Mouse (Mus musculus): ENCODE data around the gene Cdyl. TPM values are rescaled to one million over a fixed set of nuclear protein-coding genes. Genes with fewer than 3 reads are reported as not detected.

Cdyl gene
- polyA plus RNA-seq, 1 experiment, result 2.3 TPM

DNA sequence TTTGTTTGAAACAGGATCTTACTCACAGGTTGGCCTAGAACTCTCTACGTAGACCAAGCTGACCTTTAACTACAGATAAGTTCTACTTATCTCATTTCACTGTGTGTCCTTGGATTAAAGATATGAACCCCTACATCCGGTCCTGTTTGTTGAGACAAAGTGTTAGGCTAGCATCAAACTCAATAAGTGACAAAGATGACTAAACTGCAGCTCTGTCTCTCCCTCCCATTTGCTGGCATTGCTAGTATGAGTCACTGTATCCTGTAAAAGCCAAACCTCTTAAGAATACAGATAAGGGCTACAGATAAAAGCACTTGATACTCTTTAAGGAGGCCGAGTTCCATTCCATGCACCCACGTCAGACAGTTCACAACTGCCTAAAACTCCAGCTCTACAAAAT is 72.5 kb downstream of the Cdyl start:
- Histone ChIP-seq H3K36me3 (ENCODE audit: control insufficient read depth) (peaks cover 2% of the 10 kb centered on the region), H3K27me3 (ENCODE audit: control insufficient read depth) (no peaks in the 10 kb centered on the region), H3K4me3 (replicated peaks) (no peak overlapping the region), H3K4me1 (ENCODE audit: control insufficient read depth) (peaks cover 42% of the 10 kb centered on the region), H3K9me3 (ENCODE audit: control insufficient read depth, low read length) (no peaks in the 10 kb centered on the region)
- TF ChIP-seq GATA1 (IDR thresholded peaks at IDR 0.05; ENCODE audit: low read length), result no peak
- no peak for TF ChIP-seq TAL1 (IDR thresholded peaks at IDR 0.05; ENCODE audit: low read length)

DNA sequence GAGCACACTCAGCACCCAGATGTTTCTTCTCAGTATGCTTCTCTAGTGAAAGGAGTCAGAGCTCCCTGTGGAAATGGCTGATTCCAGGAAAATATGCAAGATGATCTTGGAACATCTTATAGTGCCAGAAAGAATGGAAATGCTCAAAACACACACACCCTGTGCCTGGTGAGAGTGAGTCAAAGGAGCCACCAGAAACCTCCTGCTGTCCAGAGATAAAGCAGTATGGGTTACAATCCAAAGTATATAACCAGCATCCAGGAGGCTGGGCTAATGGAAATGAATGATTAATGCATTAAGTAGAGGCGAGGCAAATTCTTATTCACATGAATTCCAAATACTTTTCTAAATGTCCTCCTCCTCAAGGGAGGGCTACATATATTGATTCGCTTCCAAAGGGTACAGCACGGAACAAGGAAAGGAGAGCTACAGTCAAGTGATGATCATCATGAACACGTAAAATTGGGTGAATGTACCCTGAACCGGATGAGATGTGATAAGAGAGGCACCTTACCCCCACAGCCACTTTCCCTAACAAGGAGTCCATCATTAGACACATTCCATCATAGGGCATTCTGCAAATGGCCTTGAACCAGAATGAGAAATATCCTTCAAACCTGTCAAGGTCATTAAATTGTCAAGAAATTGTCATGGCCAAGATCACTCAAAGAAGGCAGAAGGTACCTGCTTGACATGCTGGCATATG is 73.4 kb downstream of the Cdyl start:
- Histone ChIP-seq H3K36me3 (ENCODE audit: control insufficient read depth) (peaks cover 2% of the 10 kb centered on the region), H3K4me3 (replicated peaks) (peak overlapping the region; percentile 8), H3K27me3 (ENCODE audit: control insufficient read depth) (peaks cover under 1% of the 10 kb centered on the region; the same call in 1 of the 2 replicates), H3K9me3 (ENCODE audit: control insufficient read depth, low read length) (no peaks in the 10 kb centered on the region), H3K4me1 (ENCODE audit: control insufficient read depth) (peaks cover 40% of the 10 kb centered on the region)
- TF ChIP-seq TAL1 (IDR thresholded peaks at IDR 0.05; ENCODE audit: low read length) (peak; percentile 71), GATA1 (IDR thresholded peaks at IDR 0.05; ENCODE audit: low read length) (peak; percentile 39; the same call in 1 of the 2 replicates)

DNA sequence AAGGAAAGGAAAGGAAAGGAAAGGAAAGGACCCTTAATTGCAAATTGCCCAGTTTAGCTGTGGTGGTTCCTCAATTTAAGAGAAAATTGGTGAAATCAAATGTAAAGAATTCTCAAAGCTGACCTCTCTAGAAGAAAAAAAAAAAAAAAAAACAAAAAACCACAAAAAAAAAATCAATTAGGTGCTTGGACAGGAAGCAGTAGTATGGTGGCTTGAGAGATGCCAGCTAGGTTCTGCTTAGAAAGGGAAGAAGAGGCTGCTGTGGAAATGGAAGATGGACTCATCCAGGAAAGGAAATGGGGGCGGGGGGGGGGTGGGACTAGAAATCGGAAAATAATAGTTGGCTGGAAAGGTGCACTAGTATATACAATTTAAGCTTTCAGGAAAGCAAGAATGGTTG is 77.9 kb downstream of the Cdyl start:
- H3K9me3 ChIP-seq (ENCODE audit: control insufficient read depth, low read length), result no peaks in the 10 kb centered on the region
- H3K36me3 ChIP-seq (ENCODE audit: control insufficient read depth), result no peaks in the 10 kb centered on the region
- TF ChIP-seq GATA1 (IDR thresholded peaks at IDR 0.05; ENCODE audit: low read length) (no peak), TAL1 (IDR thresholded peaks at IDR 0.05; ENCODE audit: low read length) (no peak)
- H3K4me1 ChIP-seq (ENCODE audit: control insufficient read depth), result peaks cover 53% of the 10 kb centered on the region
- H3K27me3 ChIP-seq (ENCODE audit: control insufficient read depth), result peaks cover 6% of the 10 kb centered on the region; the same call in 1 of the 2 replicates
- H3K4me3 ChIP-seq (replicated peaks), result no peak overlapping the region

DNA sequence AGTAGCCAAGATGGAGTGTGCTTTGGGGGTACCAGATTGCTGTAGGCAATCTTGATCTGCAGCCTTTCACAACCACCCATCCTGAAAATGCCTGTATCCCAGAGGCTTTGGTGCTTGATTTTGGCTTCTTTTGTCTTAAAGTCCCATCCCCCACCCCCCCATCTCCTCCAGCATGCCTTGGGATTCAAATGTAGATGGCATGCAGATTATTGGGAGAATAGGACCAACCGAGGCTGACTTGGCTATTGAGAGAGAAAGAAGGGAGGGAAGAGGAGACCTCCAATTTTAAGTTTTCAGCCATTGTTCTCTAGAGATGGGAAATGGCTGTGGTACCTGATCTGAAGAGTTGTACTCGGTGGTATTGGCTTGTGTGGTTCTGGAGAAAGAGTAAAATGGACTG is 78.6 kb downstream of the Cdyl start:
- Histone ChIP-seq H3K27me3 (ENCODE audit: control insufficient read depth) (peaks cover 6% of the 10 kb centered on the region; the same call in 1 of the 2 replicates), H3K36me3 (ENCODE audit: control insufficient read depth) (peaks cover under 1% of the 10 kb centered on the region; the same call in 1 of the 2 replicates), H3K4me1 (ENCODE audit: control insufficient read depth) (peaks cover 52% of the 10 kb centered on the region), H3K9me3 (ENCODE audit: control insufficient read depth, low read length) (no peaks in the 10 kb centered on the region), H3K4me3 (replicated peaks) (no peak overlapping the region)
- TF ChIP-seq TAL1 (IDR thresholded peaks at IDR 0.05; ENCODE audit: low read length), result no peak
- TF ChIP-seq GATA1 (IDR thresholded peaks at IDR 0.05; ENCODE audit: low read length), result no peak

DNA sequence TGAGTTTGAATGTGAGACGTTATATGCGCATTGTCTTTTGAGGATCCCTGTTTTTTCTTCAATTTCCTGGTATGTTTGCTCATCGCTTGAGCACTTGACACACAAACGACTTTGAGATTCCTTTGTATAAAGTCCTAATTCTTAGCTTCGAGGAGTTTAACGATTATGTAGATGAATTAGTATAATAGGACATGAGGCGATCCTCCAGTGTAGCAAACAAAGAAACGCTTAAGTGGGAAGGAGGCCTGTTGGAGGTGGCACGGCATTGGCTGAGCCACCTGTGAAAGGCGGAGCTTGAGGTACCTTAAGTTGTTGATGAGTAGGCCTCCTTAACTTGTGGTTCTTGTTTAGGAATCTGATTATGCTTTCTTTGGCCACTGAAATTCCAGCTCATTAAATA is 79.8 kb downstream of the Cdyl start:
- Histone ChIP-seq H3K36me3 (ENCODE audit: control insufficient read depth) (peaks cover 10% of the 10 kb centered on the region), H3K4me1 (ENCODE audit: control insufficient read depth) (peaks cover 51% of the 10 kb centered on the region), H3K4me3 (replicated peaks) (no peak overlapping the region), H3K9me3 (ENCODE audit: control insufficient read depth, low read length) (no peaks in the 10 kb centered on the region), H3K27me3 (ENCODE audit: control insufficient read depth) (peaks cover 6% of the 10 kb centered on the region; the same call in 1 of the 2 replicates)
- no peak for TF ChIP-seq TAL1 (IDR thresholded peaks at IDR 0.05; ENCODE audit: low read length)
- TF ChIP-seq GATA1 (IDR thresholded peaks at IDR 0.05; ENCODE audit: low read length), result no peak

DNA sequence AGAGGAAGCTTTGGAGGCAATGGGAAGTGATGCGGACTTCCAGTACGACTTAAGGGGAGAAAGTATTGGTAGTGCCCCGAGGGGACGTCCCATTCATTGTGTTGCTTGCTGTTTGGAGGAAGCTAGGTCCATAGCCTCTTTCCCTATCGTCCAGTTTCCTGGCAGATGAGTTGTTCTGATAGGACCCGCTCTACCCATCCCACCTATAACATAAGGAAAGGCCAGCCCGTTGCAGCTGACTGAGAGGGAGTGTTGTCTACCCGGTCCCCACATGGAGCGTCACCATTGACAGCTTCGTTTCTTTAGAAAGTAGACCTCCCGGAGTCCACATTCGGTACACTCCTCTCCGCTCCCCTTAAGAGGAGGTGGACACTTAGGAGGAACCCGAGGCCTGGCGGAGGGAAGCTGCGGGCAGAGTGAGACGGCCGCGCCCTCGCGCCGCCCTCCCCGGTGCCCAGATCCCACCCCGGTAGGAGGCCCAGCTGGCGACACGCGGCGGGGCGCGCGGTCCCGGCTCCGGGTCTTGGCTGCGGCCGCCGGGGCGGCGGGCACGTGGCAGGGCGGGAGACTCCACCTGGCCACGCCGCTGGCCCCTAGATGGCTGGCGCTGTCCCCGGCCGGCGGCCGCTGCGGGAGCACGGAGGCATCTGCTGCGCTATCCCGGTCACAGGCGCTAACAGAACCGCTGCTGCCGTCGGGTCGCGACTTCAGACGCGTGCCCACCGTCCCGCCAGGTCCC is 80.8 kb downstream of the Cdyl start:
- Histone ChIP-seq H3K9me3 (ENCODE audit: control insufficient read depth, low read length) (no peaks in the 10 kb centered on the region), H3K27me3 (ENCODE audit: control insufficient read depth) (peaks cover 6% of the 10 kb centered on the region; the same call in 1 of the 2 replicates), H3K4me1 (ENCODE audit: control insufficient read depth) (peaks cover 53% of the 10 kb centered on the region), H3K4me3 (replicated peaks) (peak overlapping the region; percentile 97), H3K36me3 (ENCODE audit: control insufficient read depth) (peaks cover 19% of the 10 kb centered on the region)
- TF ChIP-seq TAL1 (IDR thresholded peaks at IDR 0.05; ENCODE audit: low read length) (no peak), GATA1 (IDR thresholded peaks at IDR 0.05; ENCODE audit: low read length) (no peak)

DNA sequence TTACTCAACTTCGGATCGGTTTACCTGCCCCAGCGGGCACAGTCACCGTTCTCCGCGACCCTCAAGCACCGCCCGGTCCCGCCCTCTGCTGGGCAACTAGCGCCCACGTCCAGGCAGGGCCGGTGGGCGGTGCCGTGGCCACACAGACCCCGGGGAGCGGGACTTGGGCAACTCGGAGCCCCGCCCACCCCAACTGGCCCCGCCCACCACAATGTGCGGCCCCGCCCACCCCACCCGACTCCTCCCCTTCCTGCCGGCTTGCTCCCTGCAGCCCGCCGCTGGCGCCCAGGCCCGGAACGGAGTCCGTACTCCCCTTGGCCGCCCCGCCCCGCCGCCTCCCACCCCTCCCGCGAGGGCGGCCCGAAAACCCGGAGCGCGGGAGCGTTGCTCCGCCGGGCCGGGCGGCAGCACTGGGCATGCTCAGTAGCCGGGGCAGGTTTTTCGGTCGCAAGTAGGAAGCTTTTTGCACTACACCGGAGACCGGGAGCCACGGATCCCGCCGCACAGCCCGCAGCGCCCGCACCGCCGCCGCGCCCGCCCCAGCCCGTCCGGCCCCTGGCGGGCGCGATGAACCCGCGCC is 81.5 kb downstream of the Cdyl start:
- peak overlapping the region; percentile 97 for H3K4me3 ChIP-seq (replicated peaks)
- H3K4me1 ChIP-seq (ENCODE audit: control insufficient read depth), result peaks cover 60% of the 10 kb centered on the region
- peaks cover 6% of the 10 kb centered on the region; the same call in 1 of the 2 replicates for H3K27me3 ChIP-seq (ENCODE audit: control insufficient read depth)
- TF ChIP-seq GATA1 (IDR thresholded peaks at IDR 0.05; ENCODE audit: low read length) (no peak), TAL1 (IDR thresholded peaks at IDR 0.05; ENCODE audit: low read length) (no peak)
- no peaks in the 10 kb centered on the region for H3K9me3 ChIP-seq (ENCODE audit: control insufficient read depth, low read length)
- H3K36me3 ChIP-seq (ENCODE audit: control insufficient read depth), result peaks cover 26% of the 10 kb centered on the region

DNA sequence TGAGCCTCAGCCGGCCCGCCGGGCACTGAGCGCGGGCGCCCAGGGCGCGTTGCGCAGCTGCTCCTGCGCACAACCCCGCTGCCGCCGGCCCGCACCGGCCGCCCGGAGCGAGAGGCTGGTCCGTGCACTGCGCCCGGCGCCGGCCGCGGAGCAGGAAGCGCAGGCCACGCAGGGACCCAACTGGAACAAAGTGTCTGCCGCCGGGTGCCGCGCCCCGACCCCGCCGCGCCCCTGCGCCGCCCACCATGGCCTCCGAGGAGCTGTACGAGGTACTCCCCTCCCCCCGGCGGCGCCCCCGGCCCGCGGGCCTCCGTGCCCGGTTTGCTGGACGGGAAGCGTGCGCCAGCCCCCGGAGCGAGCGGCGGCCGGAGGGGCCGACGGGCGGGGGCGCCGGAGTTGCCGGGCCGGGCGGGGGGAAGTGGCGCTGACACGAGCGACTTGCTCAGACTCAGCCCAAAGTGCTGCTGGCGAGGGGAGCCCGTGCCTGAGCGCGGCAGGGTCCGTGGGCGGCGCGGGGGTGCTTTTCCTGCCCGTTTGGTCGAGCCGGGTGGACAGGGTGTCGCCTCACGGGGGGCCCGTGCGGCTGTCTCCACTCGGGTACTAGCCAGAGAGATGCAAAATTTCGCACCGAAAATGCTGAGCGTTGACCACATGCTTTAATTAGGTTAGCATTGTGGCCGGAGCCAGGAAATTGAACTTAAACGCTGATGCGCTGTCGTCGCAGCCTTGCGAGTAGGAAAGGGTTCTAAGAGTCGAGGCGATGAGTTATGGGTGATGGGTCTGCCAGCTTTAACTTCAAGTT is 82.2 kb downstream of the Cdyl start:
- H3K36me3 ChIP-seq (ENCODE audit: control insufficient read depth), result peaks cover 28% of the 10 kb centered on the region
- peaks cover 64% of the 10 kb centered on the region for H3K4me1 ChIP-seq (ENCODE audit: control insufficient read depth)
- peaks cover 6% of the 10 kb centered on the region; the same call in 1 of the 2 replicates for H3K27me3 ChIP-seq (ENCODE audit: control insufficient read depth)
- no peaks in the 10 kb centered on the region for H3K9me3 ChIP-seq (ENCODE audit: control insufficient read depth, low read length)
- peak overlapping the region; percentile 97 for H3K4me3 ChIP-seq (replicated peaks)
- TF ChIP-seq GATA1 (IDR thresholded peaks at IDR 0.05; ENCODE audit: low read length) (no peak), TAL1 (IDR thresholded peaks at IDR 0.05; ENCODE audit: low read length) (no peak)

Data from erythroblast, embryonic 14.5 days (primary cell).